Mouse (Mus musculus) E14TG2a.4 (cell line): Measurements from ENCODE around the gene Gm10358.

Experiments used
- CTCF ChIP-seq: conservative IDR thresholded peaks from 2 replicates; pipeline ENCODE4 v1.5.1; 2014; ENCODE audit warnings: low read length
- NANOG ChIP-seq: IDR thresholded peaks from 2 replicates; pipeline ENCODE4 v1.6.1; 2014; ENCODE audit warnings: borderline replicate concordance, low read length, mixed read lengths

- TF ChIP-seq CTCF (no peak), NANOG (no peak)
Observed at GRCm38 (mm10) chr8:75384770-75385290, 21.6 kb downstream of the Gm10358 start.
